Mouse (Mus musculus) testis, adult 2 months (tissue): ENCODE measurements around the gene Zfp113.

Experiments used
- CTCF ChIP-seq: fragments of 200-500 bp; IDR thresholded peaks from 2 replicates; pipeline ENCODE4 v1.5.1; 2012; ENCODE audit warnings: low read depth, mild to moderate bottlenecking, inconsistent platforms, low read length, moderate library complexity; ENCODE audit not compliant: control insufficient read depth, insufficient read depth, insufficient replicate concordance
- POLR2A ChIP-seq: fragments of 200-500 bp; IDR thresholded peaks from 2 replicates; pipeline ENCODE4 v1.6.1; 2012; ENCODE audit warnings: low read depth, mild to moderate bottlenecking, inconsistent platforms, low read length, moderate library complexity; ENCODE audit not compliant: control insufficient read depth

DNA sequence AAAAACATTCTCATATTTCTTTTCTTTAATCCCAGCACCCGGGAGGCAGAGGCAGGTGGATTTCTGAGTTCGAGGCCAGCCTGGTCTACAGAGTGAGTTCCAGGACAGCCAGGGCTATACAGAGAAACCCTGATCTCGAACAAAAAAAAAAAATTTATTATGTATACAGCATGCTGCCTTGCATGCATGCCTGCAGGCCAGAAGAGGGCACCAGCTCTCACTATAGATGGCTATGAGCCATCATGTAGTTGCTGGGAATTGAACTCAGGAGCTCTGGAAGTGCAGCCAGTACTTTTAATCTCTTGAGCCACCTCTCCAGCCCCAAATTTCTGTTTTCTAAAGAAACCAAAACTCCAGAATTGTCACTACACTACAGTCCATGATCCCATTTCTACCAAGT is 65.3 kb downstream of the Zfp113 start:
- TF ChIP-seq CTCF (no peak), POLR2A (no peak)
